1 mouse cellular context compared by ENCODE assay signal in the genomic region with DNA sequence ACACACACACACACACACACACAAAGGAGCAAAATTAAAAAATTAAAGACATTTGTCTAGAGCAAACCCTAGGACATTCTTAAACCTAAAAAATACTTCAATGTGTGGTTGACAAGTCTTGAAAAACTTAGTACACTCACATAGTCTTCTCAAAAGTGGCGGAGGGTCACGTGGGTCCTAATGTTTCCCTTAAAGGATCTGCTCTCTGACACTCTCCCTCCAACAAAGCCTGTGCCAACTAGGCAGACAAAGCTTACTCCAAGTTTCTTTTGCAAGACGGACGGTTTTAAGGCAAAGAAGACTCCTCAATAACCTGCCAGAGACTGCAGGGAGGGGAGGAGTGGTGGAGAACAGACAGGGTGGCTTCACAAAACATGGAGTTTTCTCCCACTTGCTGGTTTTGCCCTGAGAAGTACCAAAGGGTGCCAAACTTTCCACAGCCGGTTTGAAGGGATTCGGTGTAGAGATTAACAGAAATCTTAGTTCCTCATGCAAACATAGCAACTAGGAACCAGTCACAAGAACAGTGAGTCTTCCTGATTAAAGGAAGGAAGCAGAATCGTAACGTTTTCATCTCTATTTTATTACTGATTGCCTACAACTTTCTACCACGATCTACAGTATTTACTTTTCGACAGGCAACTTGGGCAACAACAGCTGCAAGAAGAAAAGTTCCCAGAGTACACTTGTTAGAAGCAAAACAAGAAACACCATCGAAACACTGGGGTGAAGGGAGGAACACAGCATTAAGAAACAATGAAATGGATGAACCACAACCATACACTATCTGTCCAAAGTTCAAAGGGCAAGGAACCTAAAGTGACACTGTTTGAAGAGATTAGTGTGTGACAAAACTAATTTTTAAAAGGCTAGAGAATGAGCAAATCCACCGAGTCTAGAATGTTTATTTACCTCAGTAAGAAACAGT.
TF ChIP-seq lines count a peak whose summit lies in the region.

No protein-coding gene starts in this region.

TF ChIP-seq in CH12.LX, 34 proteins besides CTCF, POLR2A, EP300 and RAD21 (continued from another document):
- no peak for TF ChIP-seq CHD1 (IDR thresholded peaks at IDR 0.05; ENCODE audit: low read depth, low read length)
- TF ChIP-seq ZNF384 (IDR thresholded peaks at IDR 0.05; ENCODE audit: low read depth, low read length): no peak
- TF ChIP-seq BHLHE40 (IDR thresholded peaks at IDR 0.05; ENCODE audit: low read depth, low read length): 0 out of 2 replicates have a peak, but pooled peaks have one; percentile 28
- peak; percentile 68 for TF ChIP-seq USF1 (IDR thresholded peaks at IDR 0.05; ENCODE audit: low read depth, low read length)
- no peak for TF ChIP-seq ZC3H11A (IDR thresholded peaks at IDR 0.05; ENCODE audit: low read depth, low read length)
- TF ChIP-seq USF2 (conservative IDR thresholded peaks at IDR 0.05; ENCODE audit: low read depth, low read length): peak; percentile 69
- TF ChIP-seq HCFC1 (IDR thresholded peaks at IDR 0.05; ENCODE audit: low read depth, low read length): no peak
- no peak for TF ChIP-seq ETS1 (conservative IDR thresholded peaks at IDR 0.05; ENCODE audit: low read depth, low read length)
- no peak for TF ChIP-seq POLR2AphosphoS2 (IDR thresholded peaks at IDR 0.05; ENCODE audit: low read depth, low read length)
